Mouse (Mus musculus): ENCODE results near the gene Pxn.

Pxn gene

GRCm38 (mm10) chr5:115506454-115507201 is at the start of gene Pxn:
Gene Pxn, plus strand, starts transcription at chr5:115506676.
- DNase-seq = peak; percentile 97 to 98

- DNase-seq = no peak
Measured at GRCm38 (mm10) chr5:115458918-115459317, 47.6 kb upstream of the Pxn start.

GRCm38 (mm10) chr5:115464408-115465115 is 41.9 kb upstream of the Pxn start:
- DNase-seq = no peak

- no peak for DNase-seq
Measured at GRCm38 (mm10) chr5:115465642-115466420, 40.6 kb upstream of the Pxn start, which contains the start of gene Pla2g1b. Gene Pla2g1b, plus strand, starts transcription at chr5:115466262.

- no peak for DNase-seq
Measured at GRCm38 (mm10) chr5:115469791-115470190, 36.7 kb upstream of the Pxn start.

- DNase-seq = peak; percentile 62 to 76
Measured at GRCm38 (mm10) chr5:115470766-115471531, 35.5 kb upstream of the Pxn start.

GRCm38 (mm10) chr5:115473191-115473590 is 33.3 kb upstream of the Pxn start:
- DNase-seq = no peak

GRCm38 (mm10) chr5:115474174-115474828 is 32.2 kb upstream of the Pxn start:
- no peak for DNase-seq

- DNase-seq = peak; percentile 57 to 69
Measured at GRCm38 (mm10) chr5:115475337-115476106, 31.0 kb upstream of the Pxn start.

- DNase-seq = no peak
Measured at GRCm38 (mm10) chr5:115476107-115476727, 30.3 kb upstream of the Pxn start.

GRCm38 (mm10) chr5:115479561-115479960 is 26.9 kb upstream of the Pxn start:
- no peak for DNase-seq

- DNase-seq = peak in 1 of 2 experiments; percentile 54
Measured at GRCm38 (mm10) chr5:115480101-115480500, 26.4 kb upstream of the Pxn start.

- peak; percentile 48 to 53 for DNase-seq
Measured at GRCm38 (mm10) chr5:115482390-115483265, 23.8 kb upstream of the Pxn start.

GRCm38 (mm10) chr5:115483385-115483784 is 23.1 kb upstream of the Pxn start:
- DNase-seq = no peak

GRCm38 (mm10) chr5:115483947-115484920 is 22.2 kb upstream of the Pxn start, which contains the start of gene Sirt4:
Gene Sirt4, minus strand, starts transcription at chr5:115484725.
- DNase-seq = peak; percentile 82 to 84

GRCm38 (mm10) chr5:115484996-115485395 is 21.5 kb upstream of the Pxn start:
- DNase-seq = no peak

- no peak for DNase-seq
Measured at GRCm38 (mm10) chr5:115485489-115486205, 20.8 kb upstream of the Pxn start.
